Mouse (Mus musculus) spleen, embryonic (tissue): Measurements from ENCODE around the gene Vmn1r101.
"Not testable (repeated sequence)": the region's sequence is repeated elsewhere in the genome, so short reads cannot be mapped to it uniquely, and the experiment has no call there.

Experiments used
- CTCF ChIA-PET: fragments of 350-600 bp; sonication (Branson Sonifier 250); formaldehyde crosslinking; loops from one replicate; lab custom pipeline; 2022; lab: Charles Lee

Vmn1r101 gene

GRCm38 (mm10) chr7:20442493-20442892, at the start of gene Vmn1r101:
Gene Vmn1r101, minus strand, starts transcription at chr7:20442593.
- CTCF ChIA-PET = not testable (repeated sequence)

GRCm38 (mm10) chr7:20474825-20475224, 32.4 kb upstream of the Vmn1r101 start, which contains the start of gene Gm10670:
Gene Gm10670, minus strand, starts transcription at chr7:20474925.
- CTCF ChIA-PET = not testable (repeated sequence)

GRCm38 (mm10) chr7:20417642-20418041, 24.8 kb downstream of the Vmn1r101 start, which contains the start of gene Vmn1r100:
Gene Vmn1r100, plus strand, starts transcription at chr7:20417942.
- CTCF ChIA-PET = not testable (repeated sequence)
